Mouse (Mus musculus): Measurements from ENCODE around the gene Nedd8. TPM values are rescaled to one million over a fixed set of nuclear protein-coding genes. Genes with fewer than 3 reads are reported as not detected.

Gene Nedd8
- total RNA-seq, 2 experiments from 2014 or later, result 252 to 263 TPM

GRCm38 (mm10) chr14:55677615-55678014 is 5.7 kb upstream of the Nedd8 start:
- intact Hi-C loops (cut with DNase I), result no loop called here
- no peak for DNase-seq (ENCODE audit: low spot score)

- intact Hi-C loops (cut with DNase I), result loop anchor here (5.0 kb wide), 1 partner anchor 35 kb away; the partner anchor contains the start of genes Gm49378 and Ipo4
- no peak for DNase-seq (ENCODE audit: low spot score)
Observed at GRCm38 (mm10) chr14:55672741-55673060, 777 bp upstream of the Nedd8 start.

- intact Hi-C loops (cut with DNase I), result loop anchor here (5.0 kb wide), 1 partner anchor 34 kb away; the partner anchor contains the start of genes Gm49378 and Ipo4
- no peak for DNase-seq (ENCODE audit: low spot score)
Observed at GRCm38 (mm10) chr14:55671486-55671832, 465 bp downstream of the Nedd8 start.

- no peak for DNase-seq (ENCODE audit: low spot score)
- intact Hi-C loops (cut with DNase I), result loop anchor here (2.0 kb wide), 1 partner anchor 18 kb away; the partner anchor contains the start of gene Tm9sf1
Observed at GRCm38 (mm10) chr14:55660636-55661035, 11.3 kb downstream of the Nedd8 start.

- peak; percentile 57 for DNase-seq (ENCODE audit: low spot score)
- intact Hi-C loops (cut with DNase I), result loop anchor here (2.0 kb wide), 1 partner anchor 17 kb away; the partner anchor contains the start of gene Tm9sf1
Observed at GRCm38 (mm10) chr14:55659960-55660573, 11.9 kb downstream of the Nedd8 start, which contains the start of gene Mdp1. TSS of gene Mdp1 (minus strand) at chr14:55660508.

GRCm38 (mm10) chr14:55658011-55658410 is 13.9 kb downstream of the Nedd8 start:
- no peak for DNase-seq (ENCODE audit: low spot score)
- intact Hi-C loops (cut with DNase I), result no loop called here

- intact Hi-C loops (cut with DNase I), result no loop called here
- DNase-seq (ENCODE audit: low spot score), result no peak
Observed at GRCm38 (mm10) chr14:55656935-55657334, 15.0 kb downstream of the Nedd8 start.

GRCm38 (mm10) chr14:55651528-55651927 is 20.4 kb downstream of the Nedd8 start:
- DNase-seq (ENCODE audit: low spot score), result no peak
- intact Hi-C loops (cut with DNase I), result no loop called here

GRCm38 (mm10) chr14:55649884-55650283 is 22.0 kb downstream of the Nedd8 start, which contains the start of gene Tssk4:
TSS of gene Tssk4 (plus strand) at chr14:55650184.
- no peak for DNase-seq (ENCODE audit: low spot score)
- intact Hi-C loops (cut with DNase I), result no loop called here

- DNase-seq (ENCODE audit: low spot score), result no peak
- intact Hi-C loops (cut with DNase I), result no loop called here
Observed at GRCm38 (mm10) chr14:55644261-55644888, 27.5 kb downstream of the Nedd8 start.

- DNase-seq (ENCODE audit: low spot score), result peak; percentile 78
- intact Hi-C loops (cut with DNase I), result loop anchor here (2.0 kb wide), 1 partner anchor 18 kb away; the partner anchor contains the start of gene Mdp1
Observed at GRCm38 (mm10) chr14:55643060-55643907, 28.6 kb downstream of the Nedd8 start, which contains the start of gene Tm9sf1. TSS of gene Tm9sf1 (minus strand) at chr14:55643806.

GRCm38 (mm10) chr14:55642679-55643059 is 29.3 kb downstream of the Nedd8 start:
- no peak for DNase-seq (ENCODE audit: low spot score)
- intact Hi-C loops (cut with DNase I), result loop anchor here (2.0 kb wide), 1 partner anchor 18 kb away; the partner anchor contains the start of gene Mdp1

- intact Hi-C loops (cut with DNase I), result no loop called here
- DNase-seq (ENCODE audit: low spot score), result no peak
Observed at GRCm38 (mm10) chr14:55641291-55641690, 30.6 kb downstream of the Nedd8 start.

GRCm38 (mm10) chr14:55640816-55641215 is 31.1 kb downstream of the Nedd8 start:
- intact Hi-C loops (cut with DNase I), result no loop called here

GRCm38 (mm10) chr14:55637795-55638194 is 34.1 kb downstream of the Nedd8 start, which contains the start of gene Gm49378:
TSS of gene Gm49378 (minus strand) at chr14:55637895.
- intact Hi-C loops (cut with DNase I), result loop anchor here (5.0 kb wide), 1 partner anchor 35 kb away; the partner anchor contains the start of genes Gmpr2 and Nedd8
- no peak for DNase-seq (ENCODE audit: low spot score)

More at GRCm38 (mm10) chr14:55640816-55641215, 31.1 kb downstream of the Nedd8 start:
- DNase-seq (ENCODE audit: low spot score), result no peak

GRCm38 (mm10) chr14:55635523-55636007 is 36.4 kb downstream of the Nedd8 start, which contains the start of gene Ipo4:
TSS of gene Ipo4 (minus strand) at chr14:55635957.
- peak; percentile 77 for DNase-seq (ENCODE audit: low spot score)
- intact Hi-C loops (cut with DNase I), result loop anchor here (5.0 kb wide), 1 partner anchor 37 kb away; the partner anchor contains the start of genes Gmpr2 and Nedd8

GRCm38 (mm10) chr14:55634874-55635522 is 36.9 kb downstream of the Nedd8 start:
- intact Hi-C loops (cut with DNase I), result loop anchor here (5.0 kb wide), 1 partner anchor 37 kb away; the partner anchor contains the start of genes Gmpr2 and Nedd8
- DNase-seq (ENCODE audit: low spot score), result no peak

- DNase-seq (ENCODE audit: low spot score), result no peak
- intact Hi-C loops (cut with DNase I), result loop anchor here (2.0 to 5.0 kb wide), 2 partner anchors 113 to 128 kb away; partner anchors contain the start of gene Cideb
Observed at GRCm38 (mm10) chr14:55629312-55629711, 42.6 kb downstream of the Nedd8 start.
